Mouse (Mus musculus) limb, embryonic 14.5 days (tissue): Measurements from ENCODE around the gene Mxra8. TPM values are rescaled to one million over a fixed set of nuclear protein-coding genes. Genes with fewer than 3 reads are reported as not detected.

ENCODE experiments used
- ATAC-seq: fragments of 200-750 bp; cut with Nextera tagmentation; 2 replicates; pipeline ENCODE4 v1.8.0; 2017; ENCODE audit warnings: low read depth, moderate number of reproducible peaks, moderate TSS enrichment; ENCODE audit not compliant: low FRiP score
- DNase-seq: peaks from one replicate; pipeline ENCODE4 v3.0.0-alpha.2; 2015; ENCODE audit warnings: low spot score
- H3K27ac ChIP-seq: fragments of 300-500 bp; sonication (generic); replicated peaks from 2 replicates; pipeline ENCODE4 v1.5.1; 2014; ENCODE audit warnings: low read depth, mild to moderate bottlenecking, low read length, moderate library complexity, mixed read lengths
- H3K27me3 ChIP-seq: fragments of 300-500 bp; sonication (generic); 2 replicates; pipeline ENCODE4 v1.6.1; 2014; ENCODE audit warnings: low read length, mixed read lengths; ENCODE audit not compliant: control insufficient read depth, insufficient read depth
- H3K36me3 ChIP-seq: fragments of 300-500 bp; sonication (generic); 2 replicates; pipeline ENCODE4 v1.6.1; 2014; ENCODE audit warnings: mild to moderate bottlenecking, low read length, moderate library complexity, mixed read lengths; ENCODE audit not compliant: control insufficient read depth, insufficient read depth
- H3K4me1 ChIP-seq: fragments of 300-500 bp; sonication (generic); 2 replicates; pipeline ENCODE4 v1.6.1; 2014; ENCODE audit warnings: antibody characterized with exemption, low read length, mixed read lengths; ENCODE audit not compliant: control insufficient read depth, insufficient read depth
- H3K4me2 ChIP-seq: fragments of 300-500 bp; sonication (generic); replicated peaks from 2 replicates; pipeline ENCODE4 v1.6.1; 2014; ENCODE audit warnings: low read depth, mild to moderate bottlenecking, low read length, moderate library complexity; ENCODE audit not compliant: severe bottlenecking
- H3K4me3 ChIP-seq: fragments of 300-500 bp; sonication (generic); replicated peaks from 2 replicates; pipeline ENCODE4 v1.5.1; 2014; ENCODE audit warnings: low read length
- H3K9ac ChIP-seq: fragments of 300-500 bp; sonication (generic); 2 replicates; pipeline ENCODE4 v1.6.1; 2014; ENCODE audit warnings: mild to moderate bottlenecking, low read depth, low read length, moderate library complexity; ENCODE audit not compliant: severe bottlenecking
- H3K9me3 ChIP-seq: fragments of 300-500 bp; sonication (generic); 2 replicates; pipeline ENCODE4 v1.6.1; 2016; ENCODE audit warnings: low read length; ENCODE audit not compliant: control insufficient read depth
- POLR2A ChIP-seq: fragments of 200-500 bp; IDR thresholded peaks from 2 replicates; pipeline ENCODE4 v1.8.0; 2012; ENCODE audit warnings: inconsistent platforms, mild to moderate bottlenecking, moderate library complexity, borderline replicate concordance; ENCODE audit not compliant: insufficient read depth, insufficient read length; ENCODE audit errors: extremely low read depth
- WGBS: fragments of 180-500 bp; shearing (Covaris S2); extraction: QIAGEN DNeasy Blood & Tissue Kit; methylation state at CpG from one replicate; pipeline ENCODE4 v1.1.7; 2014; 5-methylcytosine and 5-hydroxymethylcytosine counted together
- polyA plus RNA-seq, 2 experiments: library from polyadenylated mRNA; depleted of rRNA in 1 of 2; stranded (reverse) in 1 of 2; unstranded in 1 of 2; fragments of >200 nt; fragmentation: Nextera tagmentation in 1 of 2; extraction: Ambion mirVana in 1 of 2; gene quantifications; 2 replicates each; pipeline versions ENCODE4 v1.2.1 to v1.2.3; 2012 to 2014

Gene Mxra8
- polyA plus RNA-seq, 2 experiments: 109 to 218 TPM

GRCm38 (mm10) chr4:155853421-155853820 is 13.9 kb downstream of the Mxra8 start:
- no peak overlapping the region for H3K4me3 ChIP-seq
- H3K9me3 ChIP-seq: no peaks in the 10 kb centered on the region
- DNase-seq (no peak), ATAC-seq (no peak)
- peaks cover 39% of the 10 kb centered on the region for H3K36me3 ChIP-seq
- H3K4me2 ChIP-seq: no peak overlapping the region
- no peak overlapping the region for H3K27ac ChIP-seq
- TF ChIP-seq POLR2A: no peak
- no peaks in the 10 kb centered on the region for H3K27me3 ChIP-seq
- 90% methylated on average over 9 of the region's 9 CpGs for whole genome bisulfite sequencing
- H3K9ac ChIP-seq: no peak overlapping the region
- H3K4me1 ChIP-seq: peaks cover 6% of the 10 kb centered on the region; the same call in 1 of the 2 replicates

GRCm38 (mm10) chr4:155854991-155855390 is 15.5 kb downstream of the Mxra8 start:
- Histone ChIP-seq H3K9me3 (no peaks in the 10 kb centered on the region), H3K9ac (no peak overlapping the region), H3K4me3 (no peak overlapping the region), H3K27me3 (no peaks in the 10 kb centered on the region), H3K4me2 (no peak overlapping the region), H3K27ac (no peak overlapping the region), H3K36me3 (peaks cover 44% of the 10 kb centered on the region), H3K4me1 (no peaks in the 10 kb centered on the region)
- TF ChIP-seq POLR2A: no peak
- WGBS: 95% methylated on average over 11 of the region's 12 CpGs
- no peak for DNase-seq
- ATAC-seq: no peak

- DNase-seq: no peak
- H3K9ac ChIP-seq: no peak overlapping the region
- no peak for ATAC-seq
- no peak overlapping the region for H3K4me2 ChIP-seq
- H3K4me1 ChIP-seq: no peaks in the 10 kb centered on the region
- H3K9me3 ChIP-seq: no peaks in the 10 kb centered on the region
- no peaks in the 10 kb centered on the region for H3K27me3 ChIP-seq
- 93% methylated on average over 12 of the region's 12 CpGs for WGBS
- H3K4me3 ChIP-seq: no peak overlapping the region
- H3K36me3 ChIP-seq: peaks cover 49% of the 10 kb centered on the region
- no peak overlapping the region for H3K27ac ChIP-seq
- TF ChIP-seq POLR2A: no peak
Observed at GRCm38 (mm10) chr4:155856071-155856470, 16.6 kb downstream of the Mxra8 start.

- no peaks in the 10 kb centered on the region for H3K4me1 ChIP-seq
- no peak for ATAC-seq
- peaks cover 53% of the 10 kb centered on the region for H3K36me3 ChIP-seq
- no peak for DNase-seq
- no peak overlapping the region for H3K9ac ChIP-seq
- no peak overlapping the region for H3K4me2 ChIP-seq
- 82% methylated on average over 3 of the region's 3 CpGs for WGBS
- H3K27me3 ChIP-seq: no peaks in the 10 kb centered on the region
- no peak overlapping the region for H3K4me3 ChIP-seq
- no peaks in the 10 kb centered on the region for H3K9me3 ChIP-seq
- no peak overlapping the region for H3K27ac ChIP-seq
- no peak for TF ChIP-seq POLR2A
Observed at GRCm38 (mm10) chr4:155856881-155857280, 17.4 kb downstream of the Mxra8 start.

GRCm38 (mm10) chr4:155859318-155859717 is 19.8 kb downstream of the Mxra8 start:
- peak; percentile 32; the same call in 1 of the 2 replicates for ATAC-seq

GRCm38 (mm10) chr4:155861787-155862186 is 22.3 kb downstream of the Mxra8 start:
- Histone ChIP-seq H3K27me3 (no peaks in the 10 kb centered on the region), H3K9me3 (no peaks in the 10 kb centered on the region), H3K4me1 (no peaks in the 10 kb centered on the region), H3K9ac (no peak overlapping the region), H3K4me2 (no peak overlapping the region), H3K4me3 (no peak overlapping the region), H3K27ac (no peak overlapping the region), H3K36me3 (peaks cover 53% of the 10 kb centered on the region)
- TF ChIP-seq POLR2A: no peak
- ATAC-seq (no peak), DNase-seq (no peak)
- WGBS: 86% methylated on average over 7 of the region's 7 CpGs

More at GRCm38 (mm10) chr4:155859318-155859717, 19.8 kb downstream of the Mxra8 start:
- DNase-seq: peak; percentile 75
- 14% methylated on average over 13 of the region's 13 CpGs for WGBS
- TF ChIP-seq POLR2A: no peak
- Histone ChIP-seq H3K27ac (no peak overlapping the region), H3K4me2 (no peak overlapping the region), H3K9ac (no peak overlapping the region), H3K27me3 (no peaks in the 10 kb centered on the region), H3K4me1 (no peaks in the 10 kb centered on the region), H3K4me3 (no peak overlapping the region), H3K36me3 (peaks cover 47% of the 10 kb centered on the region), H3K9me3 (no peaks in the 10 kb centered on the region)
